Mouse (Mus musculus) urinary bladder, postnatal 14 days (tissue): ENCODE data around the gene Csf1.
A peak's percentile ranks its signal among the peaks of the same experiment; 100 is the strongest.

Source experiments
- DNase-seq: peaks from one replicate; pipeline ENCODE4 v3.0.0; 2021; ENCODE audit warnings: low spot score

Gene Csf1

DNA sequence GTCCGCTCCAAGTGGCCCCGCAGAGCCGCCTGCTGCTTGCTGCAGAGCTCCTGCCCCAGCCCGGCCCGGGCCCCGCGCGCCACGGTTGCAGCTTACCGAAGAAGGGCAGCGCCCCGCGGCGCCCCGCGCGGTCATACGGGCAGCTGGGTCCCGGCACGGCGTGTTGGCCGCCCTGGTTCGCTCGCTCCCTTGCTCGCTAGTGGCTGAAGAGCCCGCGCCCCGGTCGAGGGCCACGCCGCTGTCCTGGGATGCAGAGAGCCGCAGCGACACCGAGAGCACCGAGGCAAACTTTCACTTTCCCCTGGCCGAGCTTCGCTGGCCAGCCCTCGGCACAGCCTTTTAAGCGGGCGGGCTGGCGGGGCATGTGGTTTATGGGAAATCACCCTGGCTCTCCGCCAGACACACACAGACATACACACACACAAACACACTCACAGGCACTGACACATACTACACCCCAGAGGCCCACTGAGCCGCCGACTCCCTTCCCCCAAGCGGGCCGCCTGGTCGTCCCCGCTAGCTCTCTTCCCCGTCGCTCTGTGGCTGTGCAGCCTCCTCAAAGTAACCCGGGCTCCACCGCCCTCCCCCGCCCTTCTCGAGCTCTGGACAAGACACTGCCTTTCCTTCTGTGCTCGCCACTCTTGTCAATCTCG lies at the start of gene Csf1:
TSS of gene Csf1 (minus strand) at position 541 of the 653 bp plus-strand sequence.
- peak; percentile 80 for DNase-seq

DNA sequence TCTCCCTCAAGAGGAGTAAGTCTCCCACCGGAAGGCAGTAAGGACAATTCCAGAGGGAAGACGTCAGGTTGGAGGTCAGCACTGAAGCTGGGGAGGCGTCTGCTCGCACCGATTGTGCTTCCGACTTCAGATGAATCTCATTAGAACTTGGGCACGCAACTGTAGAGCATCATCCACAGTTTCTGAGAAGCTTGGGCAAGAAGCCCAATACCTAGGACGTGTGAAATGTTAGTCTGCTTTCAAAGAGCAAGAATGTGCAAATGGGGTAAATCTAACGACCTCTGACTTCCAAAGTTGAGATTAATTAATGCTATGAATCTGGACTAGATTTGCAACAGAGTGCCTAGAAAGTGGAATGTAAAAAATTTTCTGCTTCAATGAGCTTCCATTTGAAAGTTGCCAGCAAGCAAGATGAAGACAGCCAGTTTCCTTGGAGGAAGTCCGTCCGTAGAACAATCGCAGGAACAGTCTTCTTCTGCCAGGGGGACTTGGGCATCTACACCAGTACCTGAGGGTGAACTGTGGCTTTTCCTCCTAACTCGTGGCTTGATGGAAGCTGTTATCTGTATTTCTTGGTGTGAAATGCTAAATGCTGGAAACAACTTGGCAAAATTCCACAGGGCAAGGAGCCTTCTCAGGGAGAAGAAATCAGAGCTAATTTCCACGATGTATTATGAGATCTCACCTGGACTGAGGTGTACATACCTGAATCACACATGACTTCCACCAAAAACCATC lies 47.9 kb upstream of the Csf1 start:
- DNase-seq = no peak

- DNase-seq = no peak
Observed at GRCm38 (mm10) chr3:107807386-107807974, 47.2 kb upstream of the Csf1 start.

- no peak for DNase-seq
Observed at GRCm38 (mm10) chr3:107806916-107807315, 46.6 kb upstream of the Csf1 start.

DNA sequence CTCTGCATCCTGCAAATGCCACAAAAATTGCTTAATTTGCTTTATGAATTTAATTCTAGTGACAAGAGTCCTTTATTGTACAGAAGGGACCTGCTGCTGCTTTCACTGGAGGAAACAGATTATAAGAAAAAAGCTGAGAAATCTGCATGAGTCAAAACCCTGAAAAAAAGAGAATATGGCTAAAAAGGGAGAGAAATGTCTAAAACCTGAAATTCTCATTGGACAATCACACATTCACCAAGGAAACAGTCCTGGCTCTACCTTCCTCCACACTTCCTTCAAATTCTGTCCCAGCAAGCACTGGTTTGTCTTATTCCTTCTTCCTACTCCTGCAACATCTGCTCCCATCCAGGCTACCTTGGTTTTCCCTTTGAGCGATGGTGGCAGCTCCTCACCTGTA lies 44.5 kb upstream of the Csf1 start:
- no peak for DNase-seq

DNA sequence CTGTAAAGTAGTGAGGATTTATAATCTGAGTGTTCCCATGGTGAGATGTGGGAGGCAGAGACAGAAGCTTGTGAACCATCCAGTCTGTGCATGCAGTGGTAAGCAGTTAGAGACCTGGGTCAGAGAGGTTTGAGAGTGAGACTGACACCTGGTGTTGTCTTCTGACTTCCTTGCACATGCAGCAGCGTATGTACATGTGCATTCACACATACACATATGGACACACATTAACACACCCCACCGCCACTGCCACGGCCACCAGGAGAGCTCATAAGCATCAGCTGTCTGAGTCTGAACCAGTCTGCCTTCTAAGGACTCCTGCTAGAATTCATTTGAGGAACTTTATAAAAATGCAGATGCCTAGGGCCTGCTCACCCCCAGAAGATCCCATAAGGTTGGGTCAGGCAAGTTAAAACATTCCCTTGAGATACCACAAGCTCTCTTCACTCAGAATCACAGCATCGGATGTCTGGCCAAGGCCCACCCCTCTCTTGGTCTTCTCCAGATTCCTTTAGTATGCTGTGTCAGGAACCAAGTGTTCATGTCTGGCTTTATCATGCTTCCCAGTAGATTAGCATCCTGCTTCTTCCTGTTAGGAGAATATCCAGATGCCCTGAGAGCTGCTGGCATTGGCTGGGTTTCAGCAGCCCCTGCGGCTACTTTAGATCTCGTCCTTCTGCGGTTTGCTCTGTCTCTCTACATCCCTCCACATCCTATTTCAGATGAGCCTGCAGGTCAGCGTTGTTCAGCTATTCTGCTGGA lies 42.1 kb upstream of the Csf1 start:
- no peak for DNase-seq

- DNase-seq = no peak
Observed at GRCm38 (mm10) chr3:107798946-107799345, 38.7 kb upstream of the Csf1 start.

DNA sequence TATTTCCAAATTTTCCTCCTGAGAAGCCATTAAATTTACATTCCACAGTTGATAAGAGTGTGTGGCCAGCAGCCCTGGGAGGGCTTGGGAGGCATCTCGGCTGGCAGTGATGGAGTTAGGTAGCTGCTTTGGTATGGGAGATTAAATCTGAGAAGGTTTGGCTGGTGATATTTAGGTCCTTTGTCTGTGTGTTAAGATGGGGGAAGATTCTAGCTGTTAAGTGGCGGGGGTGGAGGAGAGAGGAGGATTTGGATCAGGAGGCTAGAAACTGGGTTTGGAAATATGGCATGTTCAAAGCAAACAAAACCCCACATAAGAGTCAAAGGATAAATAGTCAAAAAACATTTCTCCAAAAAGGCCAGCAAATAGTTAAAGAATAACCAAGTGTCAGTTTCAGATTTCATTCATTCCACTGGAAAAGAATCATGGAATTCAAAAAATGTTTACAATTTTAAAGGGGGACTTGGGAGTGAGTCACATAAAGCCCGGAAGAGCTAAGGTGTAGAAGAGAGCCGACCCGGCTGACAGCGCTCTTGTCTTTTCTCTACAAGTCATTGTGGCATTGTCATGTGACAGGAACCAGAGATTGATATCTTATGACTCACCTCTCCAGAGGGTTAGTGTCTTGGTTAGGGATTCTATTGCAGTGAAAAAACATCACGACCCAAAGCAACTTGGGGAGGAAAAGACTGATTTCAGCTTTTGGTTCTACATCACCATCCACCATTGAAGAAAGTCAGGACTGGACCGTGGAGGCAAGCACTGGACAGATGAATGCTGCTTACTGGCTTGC lies 36.1 kb upstream of the Csf1 start:
- no peak for DNase-seq

DNA sequence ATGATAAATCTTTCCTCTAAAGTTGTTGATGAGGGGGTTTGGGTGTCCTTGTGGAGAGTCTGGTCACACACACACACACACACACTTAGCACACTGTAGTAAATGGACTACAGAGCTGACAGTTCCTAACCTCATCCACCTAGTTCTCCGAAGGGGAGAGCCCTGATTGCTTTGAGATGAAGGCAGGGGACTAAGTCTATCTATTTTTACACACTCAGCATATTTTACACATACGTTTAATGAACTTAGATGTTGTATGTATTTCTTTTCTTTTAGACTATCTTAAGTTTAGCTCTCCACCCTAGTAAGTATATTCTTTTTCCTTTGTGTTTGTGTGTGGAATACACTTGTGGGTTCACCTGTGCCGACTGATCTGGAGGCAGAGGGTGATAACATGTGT lies 34.6 kb upstream of the Csf1 start:
- no peak for DNase-seq

DNA sequence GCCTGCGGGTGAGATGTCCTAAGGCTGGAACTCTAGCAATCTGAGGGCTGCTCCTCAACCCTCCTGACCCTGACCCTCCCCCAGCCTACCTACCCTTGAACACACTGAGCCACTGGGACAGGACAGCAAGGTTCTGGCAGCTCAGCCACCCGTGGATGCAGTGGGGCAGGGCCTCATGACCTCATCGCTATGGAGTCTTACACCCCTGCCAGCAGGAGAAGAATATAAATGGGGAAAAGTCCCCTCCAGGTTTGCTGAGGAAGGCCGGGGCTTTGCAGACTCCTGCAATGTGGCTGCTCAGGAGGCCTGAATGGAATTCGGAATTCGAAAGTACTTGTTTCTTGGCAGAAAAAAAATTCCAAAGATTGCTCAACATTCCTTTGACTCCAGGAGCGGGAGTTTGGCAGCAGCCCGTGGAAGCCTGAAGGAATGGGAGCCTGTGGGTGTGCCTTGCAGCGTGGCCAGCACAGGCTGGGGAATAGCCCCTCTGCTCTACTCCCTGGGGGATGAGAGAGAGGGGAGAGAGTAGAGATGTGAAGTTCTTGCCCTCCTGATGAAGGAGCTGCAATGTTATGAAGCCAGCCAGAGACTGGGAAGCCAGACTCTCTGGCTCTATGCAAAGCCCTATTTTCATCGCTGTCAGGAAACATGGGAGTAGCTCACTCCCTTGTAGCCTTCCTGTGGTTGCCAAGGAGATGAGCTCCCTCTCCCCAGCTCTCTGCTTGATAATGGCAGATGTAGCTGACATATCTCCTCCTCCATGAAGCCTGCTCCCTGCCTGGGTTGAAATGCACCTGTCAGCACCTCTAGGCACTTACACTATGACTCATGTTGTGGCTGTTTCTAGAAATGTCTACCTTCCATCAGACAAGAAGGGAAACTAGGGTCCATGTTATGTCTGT lies 33.3 kb upstream of the Csf1 start:
- peak; percentile 68 for DNase-seq

- DNase-seq = no peak
Observed at GRCm38 (mm10) chr3:107792736-107793135, 32.5 kb upstream of the Csf1 start.

DNA sequence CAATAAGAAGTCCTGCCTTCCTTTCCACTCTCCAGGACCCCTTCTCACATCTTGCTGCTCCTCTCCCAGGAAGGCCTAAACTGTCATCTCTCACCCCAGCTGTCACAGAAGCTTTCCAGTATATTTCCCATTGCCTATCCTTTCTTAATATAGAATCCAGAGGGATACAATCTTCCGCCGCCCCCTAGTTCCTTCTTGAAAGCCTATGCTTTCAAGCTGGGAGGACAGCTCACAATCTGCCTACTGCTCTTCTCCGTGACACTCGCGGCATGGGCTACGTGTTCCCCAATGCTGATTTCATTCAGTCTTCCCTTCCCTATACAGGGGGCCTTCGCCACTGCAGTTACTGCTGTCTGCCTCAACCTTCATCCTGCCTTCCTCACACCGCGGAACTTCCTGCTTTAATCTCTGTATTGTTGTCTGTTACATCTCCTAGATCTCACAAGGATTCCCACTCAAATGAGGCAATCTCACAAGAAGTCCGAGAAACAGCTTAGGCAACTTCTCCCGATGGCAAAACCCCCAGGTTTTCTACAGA lies 30.6 kb upstream of the Csf1 start:
- DNase-seq = no peak

- DNase-seq = no peak
Observed at GRCm38 (mm10) chr3:107790227-107790626, 30.0 kb upstream of the Csf1 start.

DNA sequence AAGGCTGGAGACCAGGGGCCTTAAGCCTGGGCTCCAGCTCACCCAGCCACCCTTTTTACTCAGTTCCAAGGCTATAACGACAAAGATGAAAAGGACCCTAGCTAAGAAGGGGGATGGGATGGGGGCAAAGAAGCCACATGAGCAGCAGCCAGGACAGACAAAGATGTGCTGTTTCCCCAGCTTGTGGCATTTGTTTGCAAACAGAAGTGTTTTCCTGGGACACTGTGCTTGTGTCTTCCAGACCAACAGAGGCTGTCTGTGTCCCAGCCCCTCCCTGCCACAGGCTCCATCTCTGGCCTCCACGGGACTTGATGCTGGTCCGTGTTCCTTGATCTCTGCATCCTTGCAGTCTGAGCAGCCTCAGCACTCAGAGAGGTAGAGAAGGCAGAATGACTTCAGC lies 28.6 kb upstream of the Csf1 start:
- DNase-seq = no peak

DNA sequence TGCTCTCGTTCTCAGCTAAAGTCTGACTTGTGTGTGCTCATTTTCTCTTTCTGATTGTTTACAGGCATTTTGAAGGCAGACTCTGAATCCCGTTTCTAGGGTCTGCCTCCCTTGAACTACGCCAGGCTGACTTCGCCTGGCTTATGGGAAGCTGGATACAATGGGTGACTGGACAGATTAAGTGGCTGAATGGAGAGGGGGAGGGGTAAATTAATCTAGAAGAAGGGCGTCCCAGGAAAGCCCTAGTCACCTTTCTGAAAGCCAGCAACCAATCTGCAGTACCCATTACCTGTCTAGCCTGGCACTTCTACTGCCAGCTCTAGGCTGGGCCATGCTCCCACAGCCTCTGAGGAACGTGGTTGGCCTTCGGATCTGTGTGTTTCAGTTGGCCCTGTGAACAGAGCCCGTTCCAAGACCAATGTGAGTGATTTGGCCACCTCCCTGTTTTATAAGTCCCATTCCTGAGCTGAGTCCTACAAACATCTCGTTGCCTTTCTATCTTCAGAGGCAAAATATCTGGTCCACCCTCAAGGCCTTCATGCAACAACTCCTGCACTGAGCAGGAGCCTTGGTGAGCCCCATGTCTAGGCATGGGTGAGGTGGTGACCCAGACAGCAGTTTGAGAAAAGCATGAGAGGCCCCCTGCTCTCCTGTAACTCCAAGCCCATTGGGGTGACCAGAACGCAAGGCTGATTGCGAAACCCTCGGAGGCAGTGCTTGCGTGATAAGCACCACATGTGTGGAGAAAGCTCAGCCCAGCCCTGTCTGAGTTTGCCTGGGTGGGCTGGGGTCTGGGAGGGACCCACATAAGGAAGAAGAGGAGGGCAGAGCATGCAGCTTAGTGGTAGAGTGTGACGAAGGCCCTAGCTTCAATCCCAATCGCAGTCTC lies 27.6 kb upstream of the Csf1 start:
- peak; percentile 46 for DNase-seq

- DNase-seq = no peak
Observed at GRCm38 (mm10) chr3:107786980-107787612, 26.8 kb upstream of the Csf1 start.

DNA sequence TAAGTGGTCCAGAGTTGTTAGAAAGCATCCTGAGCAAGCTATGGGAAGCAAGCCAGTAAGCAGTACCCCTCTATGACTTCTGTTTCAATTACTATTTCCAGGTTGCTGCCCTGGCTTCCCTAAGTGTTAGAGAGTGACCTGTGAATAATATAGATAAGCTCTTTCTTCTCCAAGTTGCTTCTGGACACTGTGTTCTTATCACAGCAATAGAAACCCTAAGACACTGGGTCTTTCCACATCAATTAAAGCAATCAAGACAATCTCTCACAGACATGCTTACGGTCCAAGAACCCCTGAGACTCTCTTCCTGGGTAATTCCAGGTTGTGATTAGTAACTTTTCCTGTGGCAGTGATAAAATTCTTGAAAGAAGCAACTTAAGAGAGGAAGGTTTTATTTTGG lies 26.1 kb upstream of the Csf1 start:
- no peak for DNase-seq

- DNase-seq = no peak
Observed at GRCm38 (mm10) chr3:107785546-107785945, 25.3 kb upstream of the Csf1 start.

DNA sequence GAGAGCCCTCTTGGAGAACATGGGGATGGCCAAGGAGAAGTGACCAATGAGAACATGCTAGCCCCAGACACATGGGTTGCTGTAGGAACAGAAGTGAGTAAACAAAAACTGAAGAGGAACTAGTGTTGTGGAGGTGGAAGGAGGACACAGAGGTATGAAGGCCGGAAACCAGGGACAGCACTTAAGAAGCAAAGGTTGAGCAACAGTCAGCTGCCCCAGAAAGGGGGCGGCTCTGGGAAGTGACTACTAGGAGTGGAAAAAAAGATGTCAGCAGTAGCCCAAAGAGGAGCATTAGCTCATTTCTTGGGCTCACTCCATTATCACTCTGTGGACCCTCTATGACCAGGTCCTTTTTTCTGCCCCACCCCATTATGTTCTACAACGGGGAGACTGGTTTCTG lies 23.0 kb upstream of the Csf1 start:
- DNase-seq = no peak
